Mouse (Mus musculus) layer of hippocampus, adult 8-10 months (tissue): ENCODE data around the gene Olfr146. TPM values are rescaled to one million over a fixed set of nuclear protein-coding genes. Genes with fewer than 3 reads are reported as not detected.

Source experiments
- DNase-seq, 2 experiments: peaks; one replicate each; pipeline ENCODE4 v3.0.0; 2022; ENCODE audit warnings: low spot score in 2 of 2
- microRNA-seq, 2 experiments: library from miRNA; unstranded; fragments of <30 nt; microRNA quantifications; one replicate each; pipeline ENCODE4 v1.2.0; 2022
- total RNA-seq, 4 experiments: library from RNA; stranded (reverse); gene quantifications; 2 replicates each; pipeline ENCODE4 v1.2.4; 2022

The Olfr146 gene
- total RNA-seq: not detected

DNA sequence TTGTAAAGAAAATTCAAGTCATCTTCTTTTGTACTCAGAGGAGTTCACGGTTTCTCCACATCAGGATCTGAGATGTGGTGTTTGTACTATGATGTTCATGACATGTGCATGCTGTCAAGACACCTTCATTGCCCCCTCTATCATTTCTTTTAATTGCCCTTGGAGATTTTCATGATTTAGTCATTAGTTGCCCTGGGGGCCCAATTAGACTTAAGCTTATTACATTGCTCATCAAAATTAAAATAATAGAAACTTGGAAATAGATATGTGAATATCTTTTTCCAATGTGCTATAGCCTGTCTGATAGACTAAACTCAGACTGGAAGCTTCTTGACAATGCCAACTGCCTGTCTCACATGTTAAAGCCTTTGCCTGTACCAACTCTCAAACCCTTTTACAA is at the start of gene Olfr146:
TSS of gene Olfr146 (minus strand) at position 101 of the 400 bp plus-strand sequence.
- no peak for DNase-seq

DNA sequence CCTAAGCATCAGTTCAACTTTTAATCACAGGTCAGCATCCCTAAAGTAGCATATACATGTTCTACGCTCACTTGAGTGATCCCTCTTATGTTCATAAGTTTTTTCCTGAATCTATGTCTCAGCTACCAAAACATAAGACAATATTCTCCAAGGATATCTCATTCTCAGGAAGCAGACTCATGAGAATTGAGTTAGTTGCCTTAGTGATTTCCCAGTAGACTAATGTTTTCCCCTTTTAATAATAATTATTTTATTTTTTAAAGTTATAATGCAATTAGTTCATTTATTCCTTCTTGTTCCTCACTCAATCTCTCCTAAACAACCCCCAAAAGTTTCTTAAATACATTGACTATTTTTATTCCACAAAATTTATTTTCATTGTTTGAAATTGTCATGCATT is 41.7 kb upstream of the Olfr146 start, which contains the start of gene Olfr937:
TSS of gene Olfr937 (minus strand) at position 101 of the 400 bp plus-strand sequence.
- DNase-seq: no peak

DNA sequence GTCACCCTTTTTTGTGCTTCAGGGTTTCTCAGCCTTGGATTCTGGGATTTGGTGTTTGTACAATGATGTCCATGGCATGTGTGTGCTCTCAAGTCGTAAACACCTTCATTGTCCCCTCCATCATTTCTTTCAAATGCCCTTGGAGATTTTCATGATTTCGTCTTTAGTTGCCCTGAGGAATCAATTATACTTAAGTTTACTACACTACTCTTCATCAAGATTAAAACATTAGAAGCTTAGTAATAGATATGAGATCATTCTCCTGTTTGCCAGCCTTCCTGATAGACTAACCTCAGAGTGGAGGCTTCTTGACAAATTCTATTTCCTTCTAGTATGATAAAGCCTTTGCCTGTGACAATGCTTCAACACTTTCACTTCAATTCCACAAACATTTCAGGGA is 23.6 kb downstream of the Olfr146 start, which contains the start of gene Olfr935:
TSS of gene Olfr935 (minus strand) at position 101 of the 400 bp plus-strand sequence.
- no peak for DNase-seq

DNA sequence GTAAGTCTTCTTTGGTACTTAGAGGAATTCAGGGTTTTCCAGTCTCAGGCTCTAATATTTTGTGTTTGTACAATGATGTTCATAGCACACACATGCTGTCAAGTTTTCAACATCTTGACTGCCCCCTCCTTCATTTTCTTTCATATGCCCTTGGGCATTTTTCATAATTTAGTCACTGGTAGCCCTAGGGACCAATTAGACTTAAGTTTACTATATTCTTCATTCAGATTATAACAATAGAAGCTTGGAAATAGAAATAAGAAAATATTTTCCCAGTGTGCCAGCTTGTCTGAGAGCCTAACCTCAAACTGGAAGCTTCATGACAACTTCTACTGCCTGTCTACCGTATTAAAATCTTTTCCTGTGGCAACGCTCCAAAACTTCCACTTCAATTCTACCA is 35.0 kb downstream of the Olfr146 start, which contains the start of gene Olfr934:
TSS of gene Olfr934 (minus strand) at position 101 of the 400 bp plus-strand sequence.
- no peak for DNase-seq

DNA sequence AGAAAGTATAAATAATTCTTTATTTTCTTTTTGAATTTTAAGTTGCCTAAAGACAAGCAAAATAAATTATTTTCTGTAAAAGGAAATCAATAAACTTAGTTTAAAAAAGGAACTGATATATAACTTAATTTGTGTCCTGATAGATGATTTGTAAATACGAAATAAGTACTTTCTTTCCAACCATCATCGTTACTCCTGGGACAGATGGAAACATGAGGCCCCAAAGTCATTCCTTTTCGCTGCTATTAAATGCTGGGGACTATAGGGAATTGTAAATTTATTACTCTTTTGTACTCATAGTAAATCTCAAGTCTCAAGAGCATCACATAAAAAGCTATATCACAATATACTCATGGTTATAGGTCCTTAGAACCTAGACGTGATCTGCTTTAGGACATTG is 51.2 kb downstream of the Olfr146 start, which contains the start of gene Olfr933:
TSS of gene Olfr933 (plus strand) at position 301 of the 400 bp plus-strand sequence.
- no peak for DNase-seq

Small RNA genes lying within 50 kb of the gene (microRNA-seq; reads per million reads assigned to microRNA genes)
- 0 reads per million in 2 experiments for gene Gm25529

Other genes with a start within 250 kb of the Olfr146 start
- gene Olfr922, start 208.8 kb downstream of the Olfr146 start, total RNA-seq: not detected
- not detected for gene Olfr923, start 196.8 kb downstream of the Olfr146 start, total RNA-seq
- gene Olfr924, start 178.9 kb downstream of the Olfr146 start, total RNA-seq: not detected
- not detected for gene Olfr26, start 168.3 kb downstream of the Olfr146 start, total RNA-seq
- not detected for gene Olfr926, start 146.3 kb downstream of the Olfr146 start, total RNA-seq
- not detected for gene Olfr930, start 93.6 kb downstream of the Olfr146 start, total RNA-seq
- gene Olfr933, start 51.1 kb downstream of the Olfr146 start, total RNA-seq: under 1 TPM in 1 of 4 experiments, not detected in 3; 0.10 TPM
- not detected for gene Olfr934, start 35.1 kb downstream of the Olfr146 start, total RNA-seq
- not detected for gene Olfr935, start 23.7 kb downstream of the Olfr146 start, total RNA-seq
- gene Olfr937, start 41.6 kb upstream of the Olfr146 start, total RNA-seq: not detected
- gene Olfr938, start 55.5 kb upstream of the Olfr146 start, total RNA-seq: not detected
- not detected for gene Olfr27, start 104.8 kb upstream of the Olfr146 start, total RNA-seq
- not detected for gene Olfr943, start 142.9 kb upstream of the Olfr146 start, total RNA-seq
- not detected for gene Olfr944, start 178.5 kb upstream of the Olfr146 start, total RNA-seq
- not detected for gene Olfr1537, start 226.6 kb upstream of the Olfr146 start, total RNA-seq